Mouse (Mus musculus) lung, postnatal 0 days (tissue): ENCODE data around the gene Tob1. TPM values are rescaled to one million over a fixed set of nuclear protein-coding genes. Genes with fewer than 3 reads are reported as not detected.

Experiments
- ATAC-seq: fragments of 200-750 bp; cut with Nextera tagmentation; 2 replicates; pipeline ENCODE4 v1.8.0; 2017; ENCODE audit warnings: moderate library complexity
- DNase-seq: peaks from one replicate; pipeline ENCODE4 v3.0.0-alpha.2; 2016; ENCODE audit warnings: low spot score
- H3K27ac ChIP-seq: fragments of 300-500 bp; sonication (generic); 2 replicates; pipeline ENCODE4 v1.5.1; 2014; ENCODE audit warnings: antibody characterized with exemption, mild to moderate bottlenecking, low read length, mixed read lengths
- H3K27me3 ChIP-seq: fragments of 300-500 bp; sonication (generic); replicated peaks from 2 replicates; pipeline ENCODE4 v1.6.1; 2014; ENCODE audit warnings: low read length, mixed read lengths; ENCODE audit not compliant: insufficient read depth
- H3K36me3 ChIP-seq: fragments of 300-500 bp; sonication (generic); 2 replicates; pipeline ENCODE4 v1.6.1; 2014; ENCODE audit warnings: low read length, mixed read lengths; ENCODE audit not compliant: insufficient read depth
- H3K4me1 ChIP-seq: fragments of 300-500 bp; sonication (generic); 2 replicates; pipeline ENCODE4 v1.6.1; 2014; ENCODE audit warnings: antibody characterized with exemption, low read depth, low read length, mixed read lengths; ENCODE audit not compliant: insufficient read depth
- H3K4me2 ChIP-seq: fragments of 300-500 bp; sonication (generic); replicated peaks from 2 replicates; pipeline ENCODE4 v1.6.1; 2014; ENCODE audit warnings: low read depth, mild to moderate bottlenecking, low read length, moderate library complexity, mixed read lengths
- H3K4me3 ChIP-seq: fragments of 300-500 bp; sonication (generic); 2 replicates; pipeline ENCODE4 v1.5.1; 2014; ENCODE audit warnings: low read depth, low read length
- H3K9ac ChIP-seq: fragments of 300-500 bp; sonication (generic); replicated peaks from 2 replicates; pipeline ENCODE4 v1.6.1; 2014; ENCODE audit warnings: low read depth, mild to moderate bottlenecking
- H3K9me3 ChIP-seq: fragments of 300-500 bp; sonication (generic); 2 replicates; pipeline ENCODE4 v1.6.1; 2016; ENCODE audit warnings: low read length, mixed read lengths
- CTCF ChIP-seq: IDR thresholded peaks from 2 replicates; pipeline ENCODE4 v1.5.1; 2016; ENCODE audit warnings: antibody characterized with exemption, mild to moderate bottlenecking
- EP300 ChIP-seq: IDR thresholded peaks from 2 replicates; pipeline ENCODE4 v1.6.1; 2016; ENCODE audit warnings: antibody characterized with exemption, mild to moderate bottlenecking, control low read depth
- WGBS: fragments of 180-500 bp; shearing (Covaris S2); extraction: QIAGEN DNeasy Blood & Tissue Kit; methylation state at CpG from one replicate; pipeline ENCODE4 v1.1.7; 2014; 5-methylcytosine and 5-hydroxymethylcytosine counted together
- polyA plus RNA-seq: library from polyadenylated mRNA; unstranded; fragments of >200 nt; fragmentation: Nextera tagmentation; extraction: Ambion mirVana; gene quantifications from 2 replicates; pipeline ENCODE4 v1.2.1, GENCODE M21; 2015

Gene Tob1
- polyA plus RNA-seq, 1 experiment from 2014 or later: 46.0 TPM

- Histone ChIP-seq H3K4me1 (no peaks in the 10 kb centered on the region; the same call in 1 of the 2 replicates), H3K36me3 (no peaks in the 10 kb centered on the region), H3K4me3 (no peak within 1 kb of the TSS), H3K9me3 (no peaks in the 10 kb centered on the region), H3K9ac (no peak within 1 kb of the TSS), H3K27ac (no peak within 1 kb of the TSS), H3K27me3 (no peaks in the 10 kb centered on the region), H3K4me2 (no peak within 1 kb of the TSS)
- ATAC-seq (peak; percentile 45), DNase-seq (peak; percentile 35)
- TF ChIP-seq CTCF (no peak), EP300 (no peak)
- 54% methylated on average over 17 of the region's 17 CpGs for WGBS
Measured at GRCm38 (mm10) chr11:94245955-94246788, 34.9 kb downstream of the Tob1 start, which contains the start of gene Wfikkn2. Wfikkn2 (minus strand) TSS chr11:94246005.

- H3K4me3 ChIP-seq: no peak overlapping the region
- H3K27me3 ChIP-seq: no peaks in the 10 kb centered on the region
- ATAC-seq (no peak), DNase-seq (no peak)
- no peak for TF ChIP-seq CTCF
- no peak for TF ChIP-seq EP300
- H3K4me2 ChIP-seq: no peak overlapping the region
- no peak overlapping the region for H3K27ac ChIP-seq
- H3K9me3 ChIP-seq: no peaks in the 10 kb centered on the region
- H3K4me1 ChIP-seq: no peaks in the 10 kb centered on the region; the same call in 1 of the 2 replicates
- 47% methylated on average over 8 of the region's 8 CpGs for WGBS
- H3K9ac ChIP-seq: no peak overlapping the region
- no peaks in the 10 kb centered on the region for H3K36me3 ChIP-seq
Measured at GRCm38 (mm10) chr11:94246789-94247061, 35.5 kb downstream of the Tob1 start.

- no peak overlapping the region for H3K27ac ChIP-seq
- TF ChIP-seq EP300 (no peak), CTCF (no peak)
- no peak for ATAC-seq
- 77% methylated on average over 9 of the region's 9 CpGs for WGBS
- H3K4me1 ChIP-seq: no peaks in the 10 kb centered on the region
- DNase-seq: no peak
- no peaks in the 10 kb centered on the region for H3K36me3 ChIP-seq
- H3K4me2 ChIP-seq: no peak overlapping the region
- H3K9me3 ChIP-seq: no peaks in the 10 kb centered on the region
- no peaks in the 10 kb centered on the region for H3K27me3 ChIP-seq
- no peak overlapping the region for H3K4me3 ChIP-seq
- no peak overlapping the region for H3K9ac ChIP-seq
Measured at GRCm38 (mm10) chr11:94253156-94253555, 41.9 kb downstream of the Tob1 start.

GRCm38 (mm10) chr11:94253691-94254090, 42.4 kb downstream of the Tob1 start:
- no peaks in the 10 kb centered on the region for H3K36me3 ChIP-seq
- H3K9me3 ChIP-seq: no peaks in the 10 kb centered on the region
- no peak for TF ChIP-seq EP300
- no peak for TF ChIP-seq CTCF
- no peaks in the 10 kb centered on the region for H3K27me3 ChIP-seq
- H3K27ac ChIP-seq: no peak overlapping the region
- ATAC-seq (no peak), DNase-seq (no peak)
- no peaks in the 10 kb centered on the region for H3K4me1 ChIP-seq
- 88% methylated on average over 10 of the region's 10 CpGs for WGBS
- H3K4me2 ChIP-seq: no peak overlapping the region
- H3K4me3 ChIP-seq: no peak overlapping the region
- no peak overlapping the region for H3K9ac ChIP-seq

GRCm38 (mm10) chr11:94255733-94256132, 44.5 kb downstream of the Tob1 start:
- ATAC-seq: no peak
- H3K9ac ChIP-seq: no peak overlapping the region
- no peaks in the 10 kb centered on the region for H3K27me3 ChIP-seq
- TF ChIP-seq EP300 (no peak), CTCF (no peak)
- WGBS: 76% methylated on average over 5 of the region's 5 CpGs
- H3K9me3 ChIP-seq: no peaks in the 10 kb centered on the region
- no peaks in the 10 kb centered on the region for H3K36me3 ChIP-seq
- DNase-seq: no peak
- no peak overlapping the region for H3K4me3 ChIP-seq
- no peak overlapping the region for H3K4me2 ChIP-seq
- H3K27ac ChIP-seq: no peak overlapping the region
- H3K4me1 ChIP-seq: no peaks in the 10 kb centered on the region

- ATAC-seq (peak; percentile 60; the same call in 1 of the 2 replicates), DNase-seq (peak; percentile 54)
- no peak overlapping the region for H3K27ac ChIP-seq
- H3K4me2 ChIP-seq: no peak overlapping the region; the same call in 1 of the 2 replicates
- no peak overlapping the region for H3K9ac ChIP-seq
- H3K27me3 ChIP-seq: no peaks in the 10 kb centered on the region
- no peaks in the 10 kb centered on the region for H3K9me3 ChIP-seq
- TF ChIP-seq CTCF (no peak), EP300 (no peak)
- no peak overlapping the region for H3K4me3 ChIP-seq
- no peaks in the 10 kb centered on the region for H3K36me3 ChIP-seq
- H3K4me1 ChIP-seq: no peaks in the 10 kb centered on the region
- 44% methylated on average over 14 of the region's 14 CpGs for WGBS
Measured at GRCm38 (mm10) chr11:94257987-94258386, 46.7 kb downstream of the Tob1 start.
